Mouse (Mus musculus): ENCODE data around the gene Acot10.
"Not testable (repeated sequence)": the region's sequence is repeated elsewhere in the genome, so short reads cannot be mapped to it uniquely, and the experiment has no call there.

The Acot10 gene

GRCm38 (mm10) chr15:20666650-20667049, at the start of gene Acot10:
TSS of gene Acot10 (minus strand) at chr15:20666750.
- no peak for DNase-seq

- DNase-seq, result no peak
Observed at GRCm38 (mm10) chr15:20711859-20712258, 45.3 kb upstream of the Acot10 start.

GRCm38 (mm10) chr15:20696229-20696628, 29.7 kb upstream of the Acot10 start:
- DNase-seq, result no peak

- no peak for DNase-seq
Observed at GRCm38 (mm10) chr15:20684200-20684599, 17.6 kb upstream of the Acot10 start.

- no peak for DNase-seq
Observed at GRCm38 (mm10) chr15:20682719-20683118, 16.2 kb upstream of the Acot10 start.

GRCm38 (mm10) chr15:20669507-20669906, 3.0 kb upstream of the Acot10 start:
- not testable (repeated sequence) for DNase-seq

- no peak for DNase-seq
Observed at GRCm38 (mm10) chr15:20667989-20668388, 1.4 kb upstream of the Acot10 start.

GRCm38 (mm10) chr15:20667350-20667749, 800 bp upstream of the Acot10 start:
- DNase-seq, result no peak

GRCm38 (mm10) chr15:20660221-20660620, 6.3 kb downstream of the Acot10 start:
- no peak for DNase-seq

- DNase-seq, result no peak
Observed at GRCm38 (mm10) chr15:20642905-20643414, 23.6 kb downstream of the Acot10 start.

GRCm38 (mm10) chr15:20639155-20639554, 27.4 kb downstream of the Acot10 start:
- DNase-seq, result no peak

GRCm38 (mm10) chr15:20634593-20634992, 32.0 kb downstream of the Acot10 start:
- DNase-seq, result no peak
